11 mouse cellular contexts compared by ENCODE assay signal in the genomic region with DNA sequence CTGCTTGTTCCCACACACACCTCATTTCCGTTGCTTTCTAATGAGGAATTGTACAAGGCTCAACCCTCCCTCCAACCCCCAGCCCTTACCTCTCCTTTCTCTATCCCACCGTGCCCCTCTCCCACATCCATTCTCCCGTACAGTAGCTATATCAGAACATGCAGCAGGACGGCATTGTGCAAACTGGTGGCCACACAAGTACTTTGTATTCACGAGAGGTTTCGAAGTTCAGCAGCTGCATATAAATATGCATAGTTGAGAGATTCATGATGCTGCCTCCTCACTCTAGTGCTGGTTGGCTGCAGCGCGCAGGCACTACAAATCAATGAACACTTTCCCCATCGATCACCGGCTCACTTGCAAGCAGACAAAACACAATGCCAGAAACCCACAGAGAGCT.
DNase-seq lines count a peak whose midpoint lies in the region; ATAC-seq lines count a peak whose summit lies in the region.
"Had no signal": no experiment of that assay in that cellular context is flagged by ENCODE, and none has a peak within 500 bp of the region (broad histone marks: within the 10 kb centered on the region; RNA-seq: fewer than 3 reads in every experiment).

No protein-coding gene starts in this region.

- no peak for ATAC-seq in kidney, embryonic 16.5 days (ENCODE audit: low FRiP score, low TSS enrichment)
- peak; percentile 90 for ATAC-seq in forebrain, embryonic 16.5 days
- ATAC-seq in liver, embryonic 12.5 days: no peak

- H3K9ac ChIP-seq in kidney, embryonic 16.5 days (replicated peaks; ENCODE audit: low read length): 0 out of 2 replicates have a peak overlapping the region, but pooled peaks have one; percentile 0
- peak overlapping the region; percentile 67 for H3K9ac ChIP-seq in forebrain, embryonic 16.5 days (replicated peaks; ENCODE audit: low read depth, low read length)
- no peak overlapping the region for H3K9ac ChIP-seq in liver, embryonic 12.5 days
- H3K9ac ChIP-seq: embryonic facial prominence, embryonic 15.5 days; liver, embryonic 13.5 days had no signal

- DNase-seq in kidney, postnatal 14 days: no peak
- DNase-seq in left cerebral cortex, adult 8-10 months (ENCODE audit: low spot score in 2 of 2): peak; percentile 28 to 42
- DNase-seq in right cerebral cortex, adult 2 months (ENCODE audit: low spot score in 2 of 2): peak; percentile 37 to 47
- DNase-seq in ovary, postnatal 14 days (ENCODE audit: low spot score): no peak
- DNase-seq in urinary bladder, adult 2 months (ENCODE audit: low spot score): no peak
- DNase-seq: liver, embryonic 13.5 days had no signal

- H3K9me3 ChIP-seq in kidney, embryonic 16.5 days (ENCODE audit: low read length): no peaks in the 10 kb centered on the region
- no peaks in the 10 kb centered on the region for H3K9me3 ChIP-seq in forebrain, embryonic 16.5 days (ENCODE audit: control insufficient read depth, low read length)
- H3K9me3 ChIP-seq in liver, embryonic 12.5 days (replicated peaks): no peaks in the 10 kb centered on the region
- H3K9me3 ChIP-seq: embryonic facial prominence, embryonic 15.5 days; liver, embryonic 13.5 days had no signal

- no peaks in the 10 kb centered on the region for H3K36me3 ChIP-seq in kidney, embryonic 16.5 days (ENCODE audit: insufficient read depth, low read length)
- no peaks in the 10 kb centered on the region for H3K36me3 ChIP-seq in forebrain, embryonic 16.5 days (ENCODE audit: control insufficient read depth, insufficient read depth)
- H3K36me3 ChIP-seq in liver, embryonic 12.5 days: no peaks in the 10 kb centered on the region
- H3K36me3 ChIP-seq: embryonic facial prominence, embryonic 15.5 days; liver, embryonic 13.5 days had no signal

- H3K27ac ChIP-seq in kidney, embryonic 16.5 days (ENCODE audit: low read length): no peak overlapping the region
- H3K27ac ChIP-seq in forebrain, embryonic 16.5 days (ENCODE audit: low read length): peak overlapping the region; percentile 97
- H3K27ac ChIP-seq in liver, embryonic 12.5 days: no peak overlapping the region
- H3K27ac ChIP-seq: embryonic facial prominence, embryonic 15.5 days; liver, embryonic 13.5 days had no signal

- 51% methylated on average over 10 of the region's 10 CpGs for WGBS in kidney, embryonic 16.5 days
- 11% methylated on average over 10 of the region's 10 CpGs for WGBS in forebrain, embryonic 16.5 days
- 77% methylated on average over 10 of the region's 10 CpGs for WGBS in liver, embryonic 12.5 days (ENCODE audit: insufficient replicate concordance)

- 0 out of 2 replicates have a peak overlapping the region, but pooled peaks have one; percentile 5 for H3K4me3 ChIP-seq in kidney, embryonic 16.5 days (ENCODE audit: low read length)
- H3K4me3 ChIP-seq in forebrain, embryonic 16.5 days (replicated peaks; ENCODE audit: low read length): peak overlapping the region; percentile 45
- no peak overlapping the region for H3K4me3 ChIP-seq in liver, embryonic 12.5 days
- H3K4me3 ChIP-seq: embryonic facial prominence, embryonic 15.5 days; liver, embryonic 13.5 days had no signal

- H3K4me2 ChIP-seq in kidney, embryonic 16.5 days (replicated peaks; ENCODE audit: low read depth, low read length): peak overlapping the region; percentile 34
- H3K4me2 ChIP-seq in forebrain, embryonic 16.5 days (ENCODE audit: low read length): peak overlapping the region; percentile 60
- no peak overlapping the region for H3K4me2 ChIP-seq in liver, embryonic 12.5 days
- H3K4me2 ChIP-seq: embryonic facial prominence, embryonic 15.5 days; liver, embryonic 13.5 days had no signal

- no peaks in the 10 kb centered on the region for H3K27me3 ChIP-seq in kidney, embryonic 16.5 days (ENCODE audit: insufficient read depth, low read length)
- no peaks in the 10 kb centered on the region for H3K27me3 ChIP-seq in forebrain, embryonic 16.5 days (replicated peaks; ENCODE audit: control insufficient read depth, insufficient read depth, low read length)
- H3K27me3 ChIP-seq in liver, embryonic 12.5 days (replicated peaks): no peaks in the 10 kb centered on the region
- H3K27me3 ChIP-seq: CH12.LX; embryonic facial prominence, embryonic 15.5 days; liver, embryonic 13.5 days had no signal

- H3K4me1 ChIP-seq in kidney, embryonic 16.5 days (ENCODE audit: insufficient read depth, low read length): no peaks in the 10 kb centered on the region
- peaks cover 18% of the 10 kb centered on the region for H3K4me1 ChIP-seq in forebrain, embryonic 16.5 days (replicated peaks; ENCODE audit: control insufficient read depth, insufficient read depth, low read length)
- no peaks in the 10 kb centered on the region for H3K4me1 ChIP-seq in liver, embryonic 12.5 days
- H3K4me1 ChIP-seq: embryonic facial prominence, embryonic 15.5 days; liver, embryonic 13.5 days had no signal

Comparison
In these comparisons a context has a peak if more than half of its experiments do, and no peak if none do; other contexts are left out.
1. DNase-seq: peak in left cerebral cortex, adult 8-10 months (2 of 2) and right cerebral cortex, adult 2 months (2 of 2); none in kidney, postnatal 14 days (single experiment), ovary, postnatal 14 days (single experiment) and urinary bladder, adult 2 months (single experiment).